In genomic region chr14:55015767-55016111, GRCm38 (mm10) we compare ENCODE assay signal across 7 mouse cellular contexts. TPM values are rescaled to one million over a fixed set of nuclear protein-coding genes. Genes with fewer than 3 reads are reported as not detected.
DNase-seq lines count a peak whose midpoint lies in the region; ATAC-seq lines count a peak whose summit lies in the region.

No protein-coding gene starts in this region.

- DNase-seq in lung, postnatal 25 days (ENCODE audit: low spot score), result no peak
- DNase-seq in embryonic facial prominence, embryonic 14.5 days (ENCODE audit: low spot score), result no peak
- DNase-seq in limb, embryonic 10.5 days (ENCODE audit: low spot score), result no peak
- no peak for DNase-seq in layer of hippocampus, postnatal 25 days (ENCODE audit: extremely low spot score in 1 of 2, low spot score in 1 of 2)
- no peak for DNase-seq in spleen, postnatal 14 days (ENCODE audit: low spot score in 2 of 2)

- peak overlapping the region; percentile 76 for H3K9ac ChIP-seq in lung, embryonic 16.5 days (ENCODE audit: low read length)
- peak overlapping the region; percentile 71 for H3K9ac ChIP-seq in embryonic facial prominence, embryonic 14.5 days (ENCODE audit: low read depth, low read length)
- peak overlapping the region; percentile 51 for H3K9ac ChIP-seq in neural tube, embryonic 14.5 days (replicated peaks; ENCODE audit: low read depth, low read length)

- H3K9me3 ChIP-seq in lung, embryonic 16.5 days (ENCODE audit: control insufficient read depth, low read length), result no peaks in the 10 kb centered on the region
- H3K9me3 ChIP-seq in embryonic facial prominence, embryonic 14.5 days (ENCODE audit: control insufficient read depth, low read length), result no peaks in the 10 kb centered on the region
- H3K9me3 ChIP-seq in limb, embryonic 10.5 days (replicated peaks), result no peaks in the 10 kb centered on the region
- no peaks in the 10 kb centered on the region for H3K9me3 ChIP-seq in neural tube, embryonic 14.5 days (ENCODE audit: control insufficient read depth, low read length)

- no peak for ATAC-seq in lung, embryonic 16.5 days (ENCODE audit: low read depth)
- 0 out of 2 replicates have a peak, but pooled peaks have one; percentile 7 for ATAC-seq in embryonic facial prominence, embryonic 14.5 days (ENCODE audit: low read depth)
- no peak for ATAC-seq in neural tube, embryonic 14.5 days (ENCODE audit: low read depth)

- no peaks in the 10 kb centered on the region for H3K4me1 ChIP-seq in lung, embryonic 16.5 days (replicated peaks; ENCODE audit: control insufficient read depth, insufficient read depth, low read length)
- no peaks in the 10 kb centered on the region for H3K4me1 ChIP-seq in embryonic facial prominence, embryonic 14.5 days (ENCODE audit: control insufficient read depth, insufficient read depth, low read length)
- no peaks in the 10 kb centered on the region for H3K4me1 ChIP-seq in limb, embryonic 10.5 days
- H3K4me1 ChIP-seq in neural tube, embryonic 14.5 days (ENCODE audit: control insufficient read depth, insufficient read depth, low read length), result peaks cover 2% of the 10 kb centered on the region; the same call in 1 of the 2 replicates

- no peaks in the 10 kb centered on the region for H3K27me3 ChIP-seq in lung, embryonic 16.5 days (ENCODE audit: control insufficient read depth, insufficient read depth, low read depth, low read length)
- no peaks in the 10 kb centered on the region for H3K27me3 ChIP-seq in embryonic facial prominence, embryonic 14.5 days (replicated peaks; ENCODE audit: control insufficient read depth, insufficient read depth, low read length)
- no peaks in the 10 kb centered on the region for H3K27me3 ChIP-seq in limb, embryonic 10.5 days (ENCODE audit: low read depth, poor library complexity, severe bottlenecking)
- H3K27me3 ChIP-seq in neural tube, embryonic 14.5 days (ENCODE audit: control insufficient read depth, insufficient read depth, low read length), result no peaks in the 10 kb centered on the region

- WGBS in lung, embryonic 16.5 days, result 0% methylated on average over 17 of the region's 17 CpGs
- WGBS in embryonic facial prominence, embryonic 14.5 days, result under 1% methylated on average over 17 of the region's 17 CpGs
- WGBS in limb, embryonic 10.5 days, result under 1% methylated on average over 17 of the region's 17 CpGs
- 2% methylated on average over 17 of the region's 17 CpGs for WGBS in neural tube, embryonic 14.5 days

- H3K4me2 ChIP-seq in lung, embryonic 16.5 days (ENCODE audit: low read depth, low read length), result peak overlapping the region; percentile 85
- H3K4me2 ChIP-seq in embryonic facial prominence, embryonic 14.5 days (ENCODE audit: low read depth, low read length), result peak overlapping the region; percentile 69
- peak overlapping the region; percentile 81 for H3K4me2 ChIP-seq in neural tube, embryonic 14.5 days (ENCODE audit: low read depth, low read length)

- peak overlapping the region; percentile 75 for H3K27ac ChIP-seq in lung, embryonic 16.5 days (ENCODE audit: low read length)
- H3K27ac ChIP-seq in embryonic facial prominence, embryonic 14.5 days (replicated peaks; ENCODE audit: low read depth, low read length), result peak overlapping the region; percentile 50; the same call in 1 of the 2 replicates
- peak overlapping the region; percentile 80 for H3K27ac ChIP-seq in limb, embryonic 10.5 days
- H3K27ac ChIP-seq in neural tube, embryonic 14.5 days (ENCODE audit: low read depth, low read length), result peak overlapping the region; percentile 35; the same call in 1 of the 2 replicates

- peak overlapping the region; percentile 68 for H3K4me3 ChIP-seq in lung, embryonic 16.5 days (ENCODE audit: low read length)
- peak overlapping the region; percentile 58 for H3K4me3 ChIP-seq in embryonic facial prominence, embryonic 14.5 days (ENCODE audit: low read depth, low read length)
- H3K4me3 ChIP-seq in limb, embryonic 10.5 days, result peak overlapping the region; percentile 83
- H3K4me3 ChIP-seq in neural tube, embryonic 14.5 days (ENCODE audit: low read depth, low read length), result peak overlapping the region; percentile 64

- peaks cover 10% of the 10 kb centered on the region for H3K36me3 ChIP-seq in lung, embryonic 16.5 days (ENCODE audit: control insufficient read depth, insufficient read depth, low read length)
- H3K36me3 ChIP-seq in embryonic facial prominence, embryonic 14.5 days (ENCODE audit: control insufficient read depth, insufficient read depth, low read length), result peaks cover 37% of the 10 kb centered on the region
- peaks cover 33% of the 10 kb centered on the region for H3K36me3 ChIP-seq in limb, embryonic 10.5 days
- no peaks in the 10 kb centered on the region for H3K36me3 ChIP-seq in neural tube, embryonic 14.5 days (ENCODE audit: control insufficient read depth, insufficient read depth, low read length)

RNA-seq across cellular contexts. Expression of gene Ngdn, which starts 0.5 kb away (rescaled TPM):
- 75.9 and 76.9 TPM in 2 replicates for polyA plus RNA-seq in lung, embryonic 16.5 days (2015; fragmentation: Nextera tagmentation; extraction: Ambion mirVana)
- 70.1 and 71.6 TPM in 2 replicates for polyA plus RNA-seq in embryonic facial prominence, embryonic 14.5 days (2014; fragmentation: Nextera tagmentation; extraction: Ambion mirVana)
- polyA plus RNA-seq in limb, embryonic 10.5 days (2016; fragmentation: Nextera tagmentation; extraction: Ambion mirVana), result 97.5 and 98.1 TPM in 2 replicates
- polyA plus RNA-seq in neural tube, embryonic 14.5 days (2014; fragmentation: Nextera tagmentation; extraction: Ambion mirVana), result 44.9 and 50.9 TPM in 2 replicates
- 10 to 100 TPM; 31.4 to 31.8 TPM for total RNA-seq in layer of hippocampus, postnatal 25 days (2021)

RNA-seq across cellular contexts. Expression of gene Myh7, which starts 21.3 kb away (rescaled TPM):
- polyA plus RNA-seq in lung, embryonic 16.5 days (2015; fragmentation: Nextera tagmentation; extraction: Ambion mirVana), result 37.3 and 42.7 TPM in 2 replicates
- polyA plus RNA-seq in embryonic facial prominence, embryonic 14.5 days (2014; fragmentation: Nextera tagmentation; extraction: Ambion mirVana), result 92.5 and 103 TPM in 2 replicates
- polyA plus RNA-seq in limb, embryonic 10.5 days (2016; fragmentation: Nextera tagmentation; extraction: Ambion mirVana), result 2.2 and 4.4 TPM in 2 replicates
- polyA plus RNA-seq in neural tube, embryonic 14.5 days (2014; fragmentation: Nextera tagmentation; extraction: Ambion mirVana), result 4.5 and 4.8 TPM in 2 replicates
- total RNA-seq in layer of hippocampus, postnatal 25 days (2021), result 10 to 100 TPM in 1 of 2 experiments, 1 to 10 TPM in 1; 7.8 to 10.3 TPM

RNA-seq across cellular contexts. Expression of gene Gm17428, which starts 39.0 kb away (rescaled TPM):
- not detected in 2 replicates for polyA plus RNA-seq in lung, embryonic 16.5 days (2015; fragmentation: Nextera tagmentation; extraction: Ambion mirVana)
- not detected in 2 replicates for polyA plus RNA-seq in embryonic facial prominence, embryonic 14.5 days (2014; fragmentation: Nextera tagmentation; extraction: Ambion mirVana)
- not detected in 2 replicates for polyA plus RNA-seq in limb, embryonic 10.5 days (2016; fragmentation: Nextera tagmentation; extraction: Ambion mirVana)
- not detected in 2 replicates for polyA plus RNA-seq in neural tube, embryonic 14.5 days (2014; fragmentation: Nextera tagmentation; extraction: Ambion mirVana)
- total RNA-seq in layer of hippocampus, postnatal 25 days (2021), result not detected

RNA-seq across cellular contexts. Expression of gene Myh6, which starts 49.0 kb away (rescaled TPM):
- 111 and 179 TPM in 2 replicates for polyA plus RNA-seq in lung, embryonic 16.5 days (2015; fragmentation: Nextera tagmentation; extraction: Ambion mirVana)
- polyA plus RNA-seq in embryonic facial prominence, embryonic 14.5 days (2014; fragmentation: Nextera tagmentation; extraction: Ambion mirVana), result 8.6 and 10.3 TPM in 2 replicates
- polyA plus RNA-seq in limb, embryonic 10.5 days (2016; fragmentation: Nextera tagmentation; extraction: Ambion mirVana), result 1.5 and 2.3 TPM in 2 replicates
- 0.23 and 1.7 TPM in 2 replicates for polyA plus RNA-seq in neural tube, embryonic 14.5 days (2014; fragmentation: Nextera tagmentation; extraction: Ambion mirVana)
- total RNA-seq in layer of hippocampus, postnatal 25 days (2021), result 1 to 10 TPM; 1.4 to 4.8 TPM
